Mouse (Mus musculus): ENCODE results near the gene Lag3. TPM values are rescaled to one million over a fixed set of nuclear protein-coding genes. Genes with fewer than 3 reads are reported as not detected.

The Lag3 gene
- total and polyA plus RNA-seq, 3 experiments: 0.52 to 2.0 (median 1.2) TPM

GRCm38 (mm10) chr6:124885956-124886381, 25.5 kb downstream of the Lag3 start:
- Histone ChIP-seq H3K9ac (ENCODE audit: insufficient read depth, low read depth) (no peak overlapping the region), H3K36me3 (replicated peaks in 1 of 2; ENCODE audit: control insufficient read depth in 1 of 2, insufficient read depth in 1 of 2, low read length in 1 of 2) (no peaks in the 10 kb centered on the region), H3K9me3 (replicated peaks; ENCODE audit: low read length) (peaks cover 3% of the 10 kb centered on the region), H3K4me1 (ENCODE audit: control insufficient read depth in 1 of 2, insufficient read depth in 2 of 2) (peaks cover 2 to 10% of the 10 kb centered on the region in 2 experiments; a peak in 3 of 4 replicates), H3K79me2 (replicated peaks; ENCODE audit: control insufficient read depth, extremely low read depth, insufficient read depth, poor library complexity, severe bottlenecking) (no peaks in the 10 kb centered on the region), H3K27me3 (replicated peaks) (no peaks in the 10 kb centered on the region), H3K27ac (ENCODE audit: insufficient read depth, low read depth) (no peak overlapping the region), H3K4me2 (ENCODE audit: insufficient read depth, low read depth, poor library complexity, severe bottlenecking) (no peak overlapping the region), H3K4me3 (replicated peaks in 1 of 3; ENCODE audit: low read depth in 2 of 3, low read length in 2 of 3, poor library complexity in 1 of 3) (no peak overlapping the region)
- TF ChIP-seq RCOR1 (conservative IDR thresholded peaks at IDR 0.05; ENCODE audit: low read depth, low read length) (no peak), HCFC1 (IDR thresholded peaks at IDR 0.05; ENCODE audit: low read depth, low read length) (no peak), SMC3 (IDR thresholded peaks at IDR 0.05; ENCODE audit: low read depth, low read length) (no peak)
- no peak for DNase-seq (ENCODE audit: extremely low read depth)
- dilution Hi-C loops (cut with MboI; ENCODE audit: extremely low pct_ligation_motif_present, extremely low pct_unique_long_range_greater_than_20kb, low sequenced_read_pairs) (no loop called here), in situ Hi-C loops (cut with MboI; ENCODE audit: low pct_ligation_motif_present, low pct_unique_long_range_greater_than_20kb, low sequenced_read_pairs) (no loop called here)

DNA sequence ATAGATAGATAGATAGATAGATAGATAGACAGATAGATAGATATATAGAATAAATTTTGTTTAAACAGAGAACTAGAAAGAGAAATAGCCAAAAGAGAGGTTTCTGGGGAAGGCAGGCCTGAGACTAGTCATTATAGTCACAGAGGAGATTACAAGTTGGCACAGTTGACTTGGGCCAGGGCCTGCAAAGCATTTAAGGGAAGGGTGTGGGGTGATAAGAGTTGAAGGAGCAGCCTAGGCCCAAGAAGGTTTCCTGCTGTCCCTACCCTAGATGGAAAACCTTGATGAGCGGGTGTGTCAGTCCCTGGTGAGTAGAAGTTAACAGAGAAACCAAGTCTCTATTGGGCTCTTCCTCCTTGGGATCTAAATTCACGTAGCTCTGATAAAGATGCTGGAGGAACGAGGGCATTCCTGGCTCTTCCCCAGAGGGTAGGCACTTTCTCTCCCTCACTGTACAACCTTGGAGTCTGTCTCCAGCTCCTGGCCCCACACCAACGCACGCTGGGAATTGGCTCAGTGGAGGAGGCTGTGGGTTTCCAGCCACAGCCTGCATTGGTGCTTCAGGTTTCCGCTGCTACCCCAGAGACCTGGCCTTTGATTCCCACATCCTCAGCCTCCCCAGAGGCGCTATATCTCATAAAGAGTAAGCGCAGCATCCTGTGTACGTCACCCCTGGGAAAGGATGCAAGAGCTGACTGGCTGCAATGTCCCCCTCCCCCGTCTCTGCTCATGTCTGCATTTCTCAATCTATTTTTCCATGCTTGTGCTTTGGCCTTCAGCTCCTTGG, 26.6 kb downstream of the Lag3 start:
- in situ Hi-C loops (cut with MboI; ENCODE audit: low pct_ligation_motif_present, low pct_unique_long_range_greater_than_20kb, low sequenced_read_pairs): no loop called here
- Histone ChIP-seq H3K4me2 (ENCODE audit: insufficient read depth, low read depth, poor library complexity, severe bottlenecking) (no peak overlapping the region), H3K9me3 (replicated peaks; ENCODE audit: low read length) (peaks cover 3% of the 10 kb centered on the region), H3K36me3 (replicated peaks in 1 of 2; ENCODE audit: control insufficient read depth in 1 of 2, insufficient read depth in 1 of 2, low read length in 1 of 2) (no peaks in the 10 kb centered on the region), H3K27ac (ENCODE audit: insufficient read depth, low read depth) (no peak overlapping the region), H3K4me3 (replicated peaks in 1 of 3; ENCODE audit: low read depth in 2 of 3, low read length in 2 of 3, poor library complexity in 1 of 3) (no peak overlapping the region), H3K9ac (ENCODE audit: insufficient read depth, low read depth) (no peak overlapping the region), H3K4me1 (ENCODE audit: control insufficient read depth in 1 of 2, insufficient read depth in 2 of 2) (peaks cover 2 to 4% of the 10 kb centered on the region in 2 experiments; a peak in 3 of 4 replicates), H3K79me2 (replicated peaks; ENCODE audit: control insufficient read depth, extremely low read depth, insufficient read depth, poor library complexity, severe bottlenecking) (no peaks in the 10 kb centered on the region), H3K27me3 (replicated peaks) (no peaks in the 10 kb centered on the region)
- DNase-seq (ENCODE audit: extremely low read depth): no peak
- dilution Hi-C loops (cut with MboI; ENCODE audit: extremely low pct_ligation_motif_present, extremely low pct_unique_long_range_greater_than_20kb, low sequenced_read_pairs): no loop called here
- no peak for TF ChIP-seq CTCF (conservative IDR thresholded peaks at IDR 0.05 in 1 of 2, IDR thresholded peaks at IDR 0.05 in 1 of 2; ENCODE audit: low read depth in 2 of 2, low read length in 2 of 2)
- no peak for TF ChIP-seq NELFE (IDR thresholded peaks at IDR 0.05; ENCODE audit: low read depth, low read length)
- no peak for TF ChIP-seq USF1 (IDR thresholded peaks at IDR 0.05; ENCODE audit: low read depth, low read length)
- TF ChIP-seq TBP (conservative IDR thresholded peaks at IDR 0.05; ENCODE audit: low read depth, low read length): no peak
- TF ChIP-seq EP300 (IDR thresholded peaks at IDR 0.05; ENCODE audit: low read length): no peak

GRCm38 (mm10) chr6:124883351-124883750, 28.2 kb downstream of the Lag3 start:
- in situ Hi-C loops (cut with MboI; ENCODE audit: low pct_ligation_motif_present, low pct_unique_long_range_greater_than_20kb, low sequenced_read_pairs): no loop called here
- H3K27me3 ChIP-seq (replicated peaks): no peaks in the 10 kb centered on the region
- no peaks in the 10 kb centered on the region for H3K9me3 ChIP-seq (replicated peaks; ENCODE audit: low read length)

More at GRCm38 (mm10) chr6:124883351-124883750, 28.2 kb downstream of the Lag3 start:
- Histone ChIP-seq H3K4me3 (replicated peaks in 1 of 3; ENCODE audit: low read depth in 2 of 3, low read length in 2 of 3, poor library complexity in 1 of 3) (no peak overlapping the region), H3K27ac (ENCODE audit: insufficient read depth, low read depth) (no peak overlapping the region), H3K36me3 (replicated peaks in 1 of 2; ENCODE audit: control insufficient read depth in 1 of 2, insufficient read depth in 1 of 2, low read length in 1 of 2) (no peaks in the 10 kb centered on the region), H3K9ac (ENCODE audit: insufficient read depth, low read depth) (no peak overlapping the region), H3K79me2 (replicated peaks; ENCODE audit: control insufficient read depth, extremely low read depth, insufficient read depth, poor library complexity, severe bottlenecking) (no peaks in the 10 kb centered on the region), H3K4me1 (ENCODE audit: control insufficient read depth in 1 of 2, insufficient read depth in 2 of 2) (peaks cover 2 to 11% of the 10 kb centered on the region in 2 experiments; a peak in 2 of 4 replicates), H3K4me2 (ENCODE audit: insufficient read depth, low read depth, poor library complexity, severe bottlenecking) (no peak overlapping the region)
- no peak for DNase-seq (ENCODE audit: extremely low read depth)
- dilution Hi-C loops (cut with MboI; ENCODE audit: extremely low pct_ligation_motif_present, extremely low pct_unique_long_range_greater_than_20kb, low sequenced_read_pairs): no loop called here
- TF ChIP-seq POLR2AphosphoS2 (IDR thresholded peaks at IDR 0.05; ENCODE audit: low read depth, low read length) (no peak), ZKSCAN1 (IDR thresholded peaks at IDR 0.05; ENCODE audit: borderline replicate concordance, low read depth, low read length) (no peak), CTCF (conservative IDR thresholded peaks at IDR 0.05 in 1 of 2, IDR thresholded peaks at IDR 0.05 in 1 of 2; ENCODE audit: low read depth in 2 of 2, low read length in 2 of 2) (no peak), TCF12 (IDR thresholded peaks at IDR 0.05; ENCODE audit: low read depth, low read length) (no peak), MXI1 (IDR thresholded peaks at IDR 0.05; ENCODE audit: low read depth, low read length) (no peak), RCOR1 (conservative IDR thresholded peaks at IDR 0.05; ENCODE audit: low read depth, low read length) (no peak), NELFE (IDR thresholded peaks at IDR 0.05; ENCODE audit: low read depth, low read length) (no peak), ELF1 (IDR thresholded peaks at IDR 0.05; ENCODE audit: low read depth, low read length) (no peak), MAX (IDR thresholded peaks at IDR 0.05; ENCODE audit: low read length) (no peak)
